Mouse (Mus musculus) adrenal gland, postnatal 36 days (tissue): ENCODE measurements around the gene Adra1b. TPM values are rescaled to one million over a fixed set of nuclear protein-coding genes. Genes with fewer than 3 reads are reported as not detected.

Experiments used
- DNase-seq, 2 experiments: peaks; one replicate each; pipeline ENCODE4 v3.0.0; 2021; ENCODE audit warnings: mixed read lengths in 1 of 2
- total RNA-seq, 2 experiments: library from RNA; stranded (reverse); gene quantifications; 2 replicates each; pipeline ENCODE4 v1.2.3; 2021

Gene Adra1b
- total RNA-seq, 2 experiments from 2014 or later = 2.7 to 2.9 TPM

DNA sequence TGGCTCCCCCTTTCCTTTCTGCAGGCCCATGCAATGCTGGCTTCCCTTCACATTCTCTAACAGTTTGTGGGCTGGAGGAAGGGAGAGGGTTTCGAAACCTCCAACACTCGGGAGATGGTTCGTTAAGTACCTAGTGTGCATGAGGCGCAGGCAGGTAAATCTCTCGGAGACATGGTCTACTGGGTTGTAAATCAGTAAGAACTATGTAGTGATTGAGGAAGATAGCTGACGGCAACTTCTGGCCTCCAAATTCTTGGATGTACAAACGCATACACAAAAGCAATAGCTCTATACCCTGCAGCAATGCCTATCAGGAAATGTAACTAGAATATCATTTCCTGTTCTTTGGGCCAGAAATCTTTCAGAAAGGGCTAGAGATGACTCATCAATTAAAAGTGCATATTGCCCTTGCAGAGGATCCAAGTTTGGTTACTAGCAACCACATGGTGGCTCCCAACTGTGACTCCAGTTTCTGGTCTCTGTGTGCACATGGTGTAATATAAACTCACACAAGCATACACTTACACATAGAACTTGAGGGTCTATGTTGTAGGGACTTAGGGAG lies 172.2 kb downstream of the Adra1b start:
- DNase-seq = peak in 1 of 2 experiments; percentile 11

- DNase-seq = no peak
Measured at GRCm38 (mm10) chr11:43727796-43728195, 173.2 kb downstream of the Adra1b start.

Other genes starting within 250 kb of the Adra1b start
- gene Pwwp2a, start 219.2 kb downstream of the Adra1b start, total RNA-seq = 10 to 100 TPM; 32.4 to 37.3 TPM
- gene Ttc1, start 153.2 kb downstream of the Adra1b start, total RNA-seq = 10 to 100 TPM; 60.6 to 66.6 TPM